ENCODE assay signal across 8 mouse cellular contexts in genomic region chr7:130520049-130520425, GRCm38 (mm10). TPM values are rescaled to one million over a fixed set of nuclear protein-coding genes. Genes with fewer than 3 reads are reported as not detected.
A peak's percentile ranks its signal among the peaks of the same experiment; 100 is the strongest.
DNase-seq lines count a peak whose midpoint lies in the region; ATAC-seq and TF ChIP-seq lines count a peak whose summit lies in the region.

Ate1 (minus strand) TSS chr7:130520369.

- H3K79me2 ChIP-seq in liver, adult 2 months (ENCODE audit: control insufficient read depth, insufficient read depth, low read length), result peaks cover 11% of the 10 kb centered on the region

- no peak for TF ChIP-seq CTCF in liver, adult 2 months (IDR thresholded peaks at IDR 0.05; ENCODE audit: low read depth, low read length)

- peak; percentile 56 for DNase-seq in liver, adult 2 months (ENCODE audit: extremely low read depth, low read depth, low spot score)
- no peak for DNase-seq in liver
- no peak for DNase-seq in heart, adult 8-10 months (ENCODE audit: low spot score)
- no peak for DNase-seq in layer of hippocampus, postnatal 14 days (ENCODE audit: low spot score in 2 of 2)
- no peak for DNase-seq in cerebellum, adult 8-10 months
- no peak for DNase-seq in cerebellum, postnatal 25 days

- H3K27ac ChIP-seq in liver, adult 2 months (replicated peaks; ENCODE audit: insufficient read depth, low read depth, low read length), result peak within 1 kb of the TSS; percentile 97
- peak within 1 kb of the TSS; percentile 96 for H3K27ac ChIP-seq in brown adipose tissue, adult 24 weeks (replicated peaks; ENCODE audit: low read depth, low read length)
- H3K27ac ChIP-seq in midbrain, embryonic 13.5 days, result peak within 1 kb of the TSS; percentile 98

- peak within 1 kb of the TSS; percentile 94 for H3K4me3 ChIP-seq in liver, adult 2 months (ENCODE audit: insufficient read depth, low read depth, low read length)
- peak within 1 kb of the TSS; percentile 86 for H3K4me3 ChIP-seq in brown adipose tissue, adult 24 weeks (ENCODE audit: insufficient read depth, low read depth, low read length)
- H3K4me3 ChIP-seq in midbrain, embryonic 13.5 days (replicated peaks), result peak within 1 kb of the TSS; percentile 89

- H3K36me3 ChIP-seq in liver, adult 2 months (ENCODE audit: control insufficient read depth, insufficient read depth, low read length), result no peaks in the 10 kb centered on the region
- peaks cover 2% of the 10 kb centered on the region; the same call in 1 of the 2 replicates for H3K36me3 ChIP-seq in midbrain, embryonic 13.5 days

- peak within 1 kb of the TSS; percentile 96 for H3K9ac ChIP-seq in liver, adult 2 months (ENCODE audit: low read depth, low read length)
- peak within 1 kb of the TSS; percentile 94 for H3K9ac ChIP-seq in midbrain, embryonic 13.5 days (replicated peaks)

- TF ChIP-seq POLR2A in liver, adult 2 months (IDR thresholded peaks at IDR 0.05; ENCODE audit: extremely low read depth, insufficient read depth, low read length), result 0 out of 2 replicates have a peak, but pooled peaks have one; percentile 6

- H3K9me3 ChIP-seq in midbrain, embryonic 13.5 days, result no peaks in the 10 kb centered on the region

- H3K27me3 ChIP-seq in liver, adult 2 months (ENCODE audit: control insufficient read depth, insufficient read depth, low read length), result no peaks in the 10 kb centered on the region
- H3K27me3 ChIP-seq in midbrain, embryonic 13.5 days, result no peaks in the 10 kb centered on the region

- ATAC-seq in midbrain, embryonic 13.5 days, result no peak

- H3K4me1 ChIP-seq in liver, adult 2 months (ENCODE audit: control insufficient read depth, insufficient read depth, low read length), result peaks cover 5% of the 10 kb centered on the region; the same call in 1 of the 2 replicates
- peaks cover 4% of the 10 kb centered on the region; the same call in 1 of the 2 replicates for H3K4me1 ChIP-seq in brown adipose tissue, adult 24 weeks (ENCODE audit: control insufficient read depth, insufficient read depth, insufficient read length, low read length)
- H3K4me1 ChIP-seq in midbrain, embryonic 13.5 days (replicated peaks), result peaks cover 24% of the 10 kb centered on the region

- 10% methylated on average over 20 of the region's 20 CpGs for WGBS in liver, adult 2 months
- 23% methylated on average over 19 of the region's 20 CpGs for WGBS in midbrain, embryonic 13.5 days

- peak within 1 kb of the TSS; percentile 74 for H3K4me2 ChIP-seq in midbrain, embryonic 13.5 days (replicated peaks)

RNA-seq across cellular contexts. Expression of gene Ate1, which starts in this region (rescaled TPM):
- 17.3 and 23.7 TPM in 2 replicates for total RNA-seq in liver, adult 2 months (2014; rRNA removed)
- polyA plus RNA-seq in liver, adult 2 months (2012; rRNA removed), result 4.3 and 4.4 TPM in 2 replicates
- polyA plus RNA-seq in brown adipose tissue, adult 24 weeks (2012; ENCODE audit: insufficient read depth, insufficient read length, missing spikeins), result 16.0 and 19.5 TPM in 2 replicates
- total RNA-seq in heart, adult 8-10 months (2022), result 10 to 100 TPM; 31.2 to 46.0 (median 36.4) TPM
- 10 to 100 TPM; 61.6 to 61.9 TPM for total RNA-seq in layer of hippocampus, postnatal 14 days (2021)
- 101 and 110 TPM in 2 replicates for polyA plus RNA-seq in midbrain, embryonic 13.5 days (2015; fragmentation: Nextera tagmentation; extraction: Ambion mirVana)
